In the genomic region with DNA sequence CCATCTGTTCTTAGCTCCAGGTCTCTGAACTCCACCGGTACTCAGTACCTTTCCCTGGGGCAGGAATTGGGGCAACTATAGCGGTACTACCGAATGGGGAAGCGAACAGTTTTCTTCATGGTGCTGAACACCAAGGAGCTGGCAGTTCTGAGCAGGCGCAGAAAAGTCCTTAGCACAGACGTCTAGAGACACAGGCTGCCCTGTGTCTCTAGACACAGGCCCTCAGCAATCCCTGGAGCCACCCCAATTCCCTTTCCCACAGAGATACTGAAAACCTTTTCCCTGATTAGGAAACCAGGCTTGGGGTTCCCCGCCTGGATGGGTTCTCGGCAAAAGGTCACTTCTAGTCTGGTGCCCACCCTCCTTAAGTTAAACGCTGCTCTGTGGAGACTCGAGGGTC, we compare ENCODE assay signal across 17 mouse cellular contexts. TPM values are rescaled to one million over a fixed set of nuclear protein-coding genes. Genes with fewer than 3 reads are reported as not detected.
DNase-seq lines count a peak whose midpoint lies in the region; ATAC-seq and TF ChIP-seq lines count a peak whose summit lies in the region.
"Had no signal": no experiment of that assay in that cellular context is flagged by ENCODE, and none has a peak within 500 bp of the region (broad histone marks: within the 10 kb centered on the region; RNA-seq: fewer than 3 reads in every experiment).

No protein-coding gene starts in this region.

- no peak for TF ChIP-seq CTCF in lung, postnatal 0 days (IDR thresholded peaks at IDR 0.05)
- no peak for TF ChIP-seq CTCF in stomach, postnatal 0 days (IDR thresholded peaks at IDR 0.05; ENCODE audit: low read depth)

- ATAC-seq in heart, embryonic 16.5 days (replicated peaks; ENCODE audit: extremely low read depth, insufficient read depth, low FRiP score): no peak
- ATAC-seq in lung, postnatal 0 days: no peak
- ATAC-seq in stomach, postnatal 0 days (ENCODE audit: low FRiP score, low TSS enrichment): no peak
- ATAC-seq: forebrain, postnatal 0 days; liver, postnatal 0 days had no signal

- H3K4me3 ChIP-seq in heart, embryonic 16.5 days (ENCODE audit: low read length): no peak overlapping the region
- H3K4me3 ChIP-seq in lung, postnatal 0 days (ENCODE audit: low read depth, low read length): 0 out of 2 replicates have a peak overlapping the region, but pooled peaks have one; percentile 88
- no peak overlapping the region for H3K4me3 ChIP-seq in stomach, postnatal 0 days (ENCODE audit: low read depth, low read length)
- H3K4me3 ChIP-seq: erythroblast, embryonic 14.5 days had no signal

- H3K4me1 ChIP-seq in heart, embryonic 16.5 days (ENCODE audit: control insufficient read depth, insufficient read depth, low read length): peaks cover 23% of the 10 kb centered on the region
- peaks cover 9% of the 10 kb centered on the region for H3K4me1 ChIP-seq in lung, postnatal 0 days (ENCODE audit: insufficient read depth, low read depth, low read length)
- H3K4me1 ChIP-seq in stomach, postnatal 0 days (replicated peaks; ENCODE audit: control insufficient read depth, insufficient read depth): peaks cover 2% of the 10 kb centered on the region

- peak overlapping the region; percentile 99 for H3K9ac ChIP-seq in heart, embryonic 16.5 days (ENCODE audit: low read length)
- no peak overlapping the region for H3K9ac ChIP-seq in lung, postnatal 0 days (replicated peaks; ENCODE audit: low read depth)
- H3K9ac ChIP-seq in stomach, postnatal 0 days (ENCODE audit: low read length): no peak overlapping the region
- H3K9ac ChIP-seq: forebrain, postnatal 0 days; hindbrain, embryonic 15.5 days; liver, postnatal 0 days had no signal

- 66% methylated on average over 10 of the region's 10 CpGs for WGBS in heart, embryonic 16.5 days
- WGBS in lung, postnatal 0 days: 57% methylated on average over 10 of the region's 10 CpGs
- 72% methylated on average over 10 of the region's 10 CpGs for WGBS in stomach, postnatal 0 days

- H3K9me3 ChIP-seq in heart, embryonic 16.5 days (replicated peaks; ENCODE audit: control insufficient read depth, low read length): no peaks in the 10 kb centered on the region
- H3K9me3 ChIP-seq in lung, postnatal 0 days (ENCODE audit: low read length): no peaks in the 10 kb centered on the region
- H3K9me3 ChIP-seq in stomach, postnatal 0 days (ENCODE audit: control insufficient read depth, low read length): no peaks in the 10 kb centered on the region
- H3K9me3 ChIP-seq: hindbrain, embryonic 15.5 days had no signal

- peak; percentile 59 for DNase-seq in adrenal gland, postnatal 14 days
- no peak for DNase-seq in adrenal gland, postnatal 4 days (ENCODE audit: low spot score in 2 of 2)
- no peak for DNase-seq in heart, adult 18-20 months
- DNase-seq in lung, postnatal 0 days (ENCODE audit: low spot score): no peak
- DNase-seq in lung, postnatal 36 days: no peak
- DNase-seq in stomach, postnatal 0 days (ENCODE audit: low spot score): no peak
- no peak for DNase-seq in thymus, postnatal 14 days
- DNase-seq: cerebellum, adult 11-12 months; forebrain, postnatal 0 days; gastrocnemius, postnatal 25 days; kidney, adult 9 months; liver, postnatal 0 days; right cerebral cortex, adult 18-20 months; spleen, adult 18-20 months had no signal

- peak overlapping the region; percentile 98 for H3K27ac ChIP-seq in heart, embryonic 16.5 days (ENCODE audit: low read length)
- peak overlapping the region; percentile 99 for H3K27ac ChIP-seq in lung, postnatal 0 days (ENCODE audit: low read length)
- peak overlapping the region; percentile 95 for H3K27ac ChIP-seq in stomach, postnatal 0 days (replicated peaks)
- H3K27ac ChIP-seq: hindbrain, embryonic 15.5 days had no signal

- H3K4me2 ChIP-seq in heart, embryonic 16.5 days (ENCODE audit: low read depth, low read length): peak overlapping the region; percentile 76
- H3K4me2 ChIP-seq in lung, postnatal 0 days (replicated peaks; ENCODE audit: low read depth, low read length): peak overlapping the region; percentile 80
- peak overlapping the region; percentile 72 for H3K4me2 ChIP-seq in stomach, postnatal 0 days (replicated peaks; ENCODE audit: low read depth)

- no peaks in the 10 kb centered on the region for H3K27me3 ChIP-seq in heart, embryonic 16.5 days (ENCODE audit: control insufficient read depth, insufficient read depth, low read length)
- H3K27me3 ChIP-seq in lung, postnatal 0 days (replicated peaks; ENCODE audit: insufficient read depth, low read length): no peaks in the 10 kb centered on the region
- H3K27me3 ChIP-seq in stomach, postnatal 0 days (ENCODE audit: control insufficient read depth, insufficient read depth, low read length): no peaks in the 10 kb centered on the region

- no peak for TF ChIP-seq EP300 in lung, postnatal 0 days (IDR thresholded peaks at IDR 0.05)
- TF ChIP-seq EP300 in stomach, postnatal 0 days (optimal IDR thresholded peaks at IDR 0.05): no peak

- peaks cover 1% of the 10 kb centered on the region; the same call in 1 of the 2 replicates for H3K36me3 ChIP-seq in heart, embryonic 16.5 days (ENCODE audit: control insufficient read depth, insufficient read depth)
- no peaks in the 10 kb centered on the region for H3K36me3 ChIP-seq in lung, postnatal 0 days (ENCODE audit: insufficient read depth, low read length)
- H3K36me3 ChIP-seq in stomach, postnatal 0 days (ENCODE audit: control insufficient read depth, insufficient read depth, low read length): no peaks in the 10 kb centered on the region
- H3K36me3 ChIP-seq: hindbrain, embryonic 15.5 days had no signal

RNA-seq across cellular contexts. Expression of a gene that starts 0.8 kb away (rescaled TPM):
- total RNA-seq in adrenal gland, postnatal 14 days (2021): 290 and 306 TPM in 2 replicates
- 100 to 1,000 TPM; 294 to 319 TPM for total RNA-seq in adrenal gland, postnatal 4 days (2021)
- polyA plus RNA-seq in heart, embryonic 16.5 days (2015; fragmentation: Nextera tagmentation; extraction: Ambion mirVana): 428 and 460 TPM in 2 replicates
- total RNA-seq in heart, adult 18-20 months (2021): 100 to 1,000 TPM; 192 to 214 TPM
- polyA plus RNA-seq in lung, postnatal 0 days (2015; fragmentation: Nextera tagmentation; extraction: Ambion mirVana): 692 and 736 TPM in 2 replicates
- 313 and 331 TPM in 2 replicates for polyA plus RNA-seq in stomach, postnatal 0 days (2015; fragmentation: Nextera tagmentation; extraction: Ambion mirVana)

RNA-seq across cellular contexts. Expression of a gene that starts 32.1 kb away (rescaled TPM):
- total RNA-seq in adrenal gland, postnatal 14 days (2021): 75.1 and 82.4 TPM in 2 replicates
- 10 to 100 TPM; 72.8 to 74.9 TPM for total RNA-seq in adrenal gland, postnatal 4 days (2021)
- polyA plus RNA-seq in heart, embryonic 16.5 days (2015; fragmentation: Nextera tagmentation; extraction: Ambion mirVana): 60.4 and 64.9 TPM in 2 replicates
- total RNA-seq in heart, adult 18-20 months (2021): 10 to 100 TPM; 71.8 to 83.2 TPM
- polyA plus RNA-seq in lung, postnatal 0 days (2015; fragmentation: Nextera tagmentation; extraction: Ambion mirVana): 100 and 120 TPM in 2 replicates
- 47.7 and 55.1 TPM in 2 replicates for polyA plus RNA-seq in stomach, postnatal 0 days (2015; fragmentation: Nextera tagmentation; extraction: Ambion mirVana)

RNA-seq across cellular contexts. Expression of a gene that starts 37.8 kb away (rescaled TPM):
- 91.3 and 111 TPM in 2 replicates for total RNA-seq in adrenal gland, postnatal 14 days (2021)
- 100 to 1,000 TPM; 103 to 106 TPM for total RNA-seq in adrenal gland, postnatal 4 days (2021)
- 50.7 and 53.6 TPM in 2 replicates for polyA plus RNA-seq in heart, embryonic 16.5 days (2015; fragmentation: Nextera tagmentation; extraction: Ambion mirVana)
- 10 to 100 TPM; 87.1 to 92.2 TPM for total RNA-seq in heart, adult 18-20 months (2021)
- 51.3 and 57.2 TPM in 2 replicates for polyA plus RNA-seq in lung, postnatal 0 days (2015; fragmentation: Nextera tagmentation; extraction: Ambion mirVana)
- polyA plus RNA-seq in stomach, postnatal 0 days (2015; fragmentation: Nextera tagmentation; extraction: Ambion mirVana): 44.8 and 45.5 TPM in 2 replicates
